Mouse (Mus musculus) left cerebral cortex, adult 8-10 months (tissue): Measurements from ENCODE around the gene Sh2d5. TPM values are rescaled to one million over a fixed set of nuclear protein-coding genes. Genes with fewer than 3 reads are reported as not detected.

ENCODE experiments used
- total RNA-seq, 4 experiments: library from RNA; stranded (reverse); gene quantifications; 2 replicates each; pipeline ENCODE4 v1.2.4; 2022

Sh2d5 gene
- total RNA-seq, 4 experiments from 2014 or later: 75.0 to 83.6 (median 79.2) TPM

Other genes starting within 250 kb of the Sh2d5 start
- gene Hp1bp3, start 34.1 kb upstream of the Sh2d5 start, total RNA-seq: 100 to 1,000 TPM; 206 to 215 (median 214) TPM
- gene Kif17, start within 50 bp of the Sh2d5 start, total RNA-seq: 10 to 100 TPM; 28.1 to 33.2 (median 31.7) TPM
- gene Ddost, start 54.3 kb downstream of the Sh2d5 start, total RNA-seq: 100 to 1,000 TPM in 1 of 4 experiments, 10 to 100 TPM in 3; 92.1 to 102 (median 93.0) TPM
- 100 to 1,000 TPM; 329 to 369 (median 363) TPM for gene Pink1, start 75.9 kb downstream of the Sh2d5 start, total RNA-seq
- 1 to 10 TPM; 3.4 to 5.3 (median 4.4) TPM for gene Cda, start 117.6 kb downstream of the Sh2d5 start, total RNA-seq
- 10 to 100 TPM; 27.9 to 32.2 (median 28.2) TPM for gene Fam43b, start 146.1 kb downstream of the Sh2d5 start, total RNA-seq
- gene Mul1, start 184.3 kb downstream of the Sh2d5 start, total RNA-seq: 10 to 100 TPM; 51.6 to 54.5 (median 52.7) TPM
- 1,000 to 10,000 TPM in 2 of 4 experiments, 100 to 1,000 TPM in 2; 966 to 1,102 (median 1,006) TPM for gene Camk2n1, start 203.9 kb downstream of the Sh2d5 start, total RNA-seq